Mouse (Mus musculus) liver, embryonic 11.5 days (tissue): Measurements from ENCODE around the gene Cep78. TPM values are rescaled to one million over a fixed set of nuclear protein-coding genes. Genes with fewer than 3 reads are reported as not detected.
A peak's percentile ranks its signal among the peaks of the same experiment; 100 is the strongest.
"Not testable (repeated sequence)": the region's sequence is repeated elsewhere in the genome, so short reads cannot be mapped to it uniquely, and the experiment has no call there.

ENCODE experiments used
- ATAC-seq: fragments of 200-750 bp; cut with Nextera tagmentation; replicated peaks from 2 replicates; pipeline ENCODE4 v1.8.0; 2017; ENCODE audit warnings: moderate number of reproducible peaks, mild to moderate bottlenecking, moderate TSS enrichment, moderate library complexity; ENCODE audit not compliant: low FRiP score
- DNase-seq: peaks from one replicate; pipeline ENCODE4 v3.0.0-alpha.2; 2017; ENCODE audit warnings: low spot score
- H3K27ac ChIP-seq: fragments of 300-500 bp; sonication (generic); 2 replicates; pipeline ENCODE4 v1.5.1; 2014; ENCODE audit warnings: mild to moderate bottlenecking, low read depth, low read length, control low read depth
- H3K27me3 ChIP-seq: fragments of 300-500 bp; sonication (generic); replicated peaks from 2 replicates; pipeline ENCODE4 v1.6.1; 2014; ENCODE audit warnings: low read length, mixed read lengths; ENCODE audit not compliant: control insufficient read depth, insufficient read depth
- H3K36me3 ChIP-seq: fragments of 300-500 bp; sonication (generic); 2 replicates; pipeline ENCODE4 v1.6.1; 2014; ENCODE audit warnings: mild to moderate bottlenecking, low read length, moderate library complexity, mixed read lengths; ENCODE audit not compliant: control insufficient read depth, insufficient read depth
- H3K4me1 ChIP-seq: fragments of 300-500 bp; sonication (generic); replicated peaks from 2 replicates; pipeline ENCODE4 v1.6.1; 2014; ENCODE audit warnings: low read length, mixed read lengths; ENCODE audit not compliant: control insufficient read depth, insufficient read depth
- H3K4me2 ChIP-seq: fragments of 300-500 bp; sonication (generic); 2 replicates; pipeline ENCODE4 v1.6.1; 2014; ENCODE audit warnings: mild to moderate bottlenecking, control low read depth, moderate library complexity
- H3K4me3 ChIP-seq: fragments of 300-500 bp; sonication (generic); 2 replicates; pipeline ENCODE4 v1.5.1; 2014; ENCODE audit warnings: low read depth, low read length, control low read depth
- H3K9ac ChIP-seq: fragments of 300-500 bp; sonication (generic); 2 replicates; pipeline ENCODE4 v1.6.1; 2014; ENCODE audit warnings: low read depth, low read length, control low read depth
- H3K9me3 ChIP-seq: fragments of 300-500 bp; sonication (generic); 2 replicates; pipeline ENCODE4 v1.6.1; 2016; ENCODE audit warnings: low read length, inconsistent platforms, mixed read lengths; ENCODE audit not compliant: control insufficient read depth
- WGBS: fragments of 180-500 bp; shearing (Covaris S2); extraction: QIAGEN DNeasy Blood & Tissue Kit; methylation state at CpG from one replicate; pipeline ENCODE4 v1.1.7; 2014; 5-methylcytosine and 5-hydroxymethylcytosine counted together
- polyA plus RNA-seq: library from polyadenylated mRNA; unstranded; fragments of >200 nt; fragmentation: Nextera tagmentation; extraction: Ambion mirVana; gene quantifications from 2 replicates; pipeline ENCODE4 v1.2.1, GENCODE M21; 2014

The Cep78 gene
- polyA plus RNA-seq, result 29.0 and 30.1 TPM in 2 replicates

DNA sequence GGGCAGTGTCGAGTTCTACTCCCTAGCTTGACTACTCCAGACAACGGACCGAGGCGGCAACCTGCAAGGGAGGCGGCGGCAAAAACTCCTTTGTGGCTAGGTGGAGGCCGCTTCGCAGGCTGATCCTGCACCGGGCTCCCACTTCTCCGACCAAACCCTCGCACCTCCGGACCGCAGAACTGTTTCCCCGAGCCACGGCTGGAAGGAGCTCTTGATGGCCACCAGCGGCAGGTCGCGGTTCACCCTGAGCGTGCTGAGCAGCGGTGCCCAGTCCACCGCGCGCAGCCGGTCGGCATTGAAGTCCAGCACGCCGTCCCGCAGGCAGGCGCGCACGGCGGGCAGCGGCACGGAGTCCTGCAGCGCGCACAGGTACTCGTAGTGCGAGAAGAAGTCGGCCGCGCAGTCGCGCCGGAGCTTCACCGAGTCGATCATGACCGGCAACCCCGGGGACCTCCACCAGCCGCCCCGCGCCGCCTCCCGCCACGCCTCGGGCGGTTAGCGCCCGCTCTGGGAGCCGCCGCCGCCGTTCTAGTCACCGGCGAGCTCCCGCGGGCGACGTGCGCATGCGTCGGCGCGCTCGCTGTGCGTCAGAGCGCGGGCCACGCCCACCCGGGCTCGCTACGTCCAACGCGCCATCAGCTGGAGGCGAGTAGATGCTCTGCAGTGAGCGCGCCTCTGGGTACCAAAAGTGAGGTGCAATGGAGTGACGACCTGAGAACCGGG is at the start of gene Cep78:
Gene Cep78, minus strand, starts transcription at position 541 of the 723 bp plus-strand sequence.
- Histone ChIP-seq H3K27me3 (no peaks in the 10 kb centered on the region), H3K4me2 (peak within 1 kb of the TSS; percentile 71), H3K4me1 (no peaks in the 10 kb centered on the region; the same call in none of the 2 replicates), H3K27ac (peak within 1 kb of the TSS; percentile 84), H3K36me3 (0 out of 2 replicates have a peak, but pooled peaks cover 4% of the 10 kb centered on the region), H3K9ac (peak within 1 kb of the TSS; percentile 91), H3K9me3 (no peaks in the 10 kb centered on the region), H3K4me3 (peak within 1 kb of the TSS; percentile 90)
- ATAC-seq (peak; percentile 93), DNase-seq (peak; percentile 91)
- 0% methylated on average over 88 of the region's 88 CpGs for WGBS

DNA sequence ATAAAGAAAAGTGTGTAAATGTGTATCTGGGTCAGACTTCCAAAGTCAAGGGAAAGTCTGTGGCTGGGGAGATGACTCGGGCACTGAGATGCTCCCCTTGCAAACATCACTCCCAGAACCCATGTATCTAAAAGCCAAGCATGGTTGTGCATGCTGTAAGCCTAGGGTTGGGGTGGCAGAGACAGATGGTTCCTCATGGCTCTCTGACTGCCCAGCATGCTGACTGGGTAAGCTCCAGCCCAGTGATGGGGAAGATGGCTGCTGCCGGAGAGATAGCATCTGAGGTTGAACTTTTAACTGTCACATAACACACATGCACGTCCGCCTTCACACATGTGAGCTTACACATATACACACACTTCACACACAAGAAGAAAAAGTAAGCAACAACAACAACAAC is 46.5 kb upstream of the Cep78 start:
- Histone ChIP-seq H3K9ac (no peak overlapping the region), H3K4me3 (no peak overlapping the region), H3K4me1 (no peaks in the 10 kb centered on the region), H3K9me3 (no peaks in the 10 kb centered on the region), H3K27ac (no peak overlapping the region), H3K27me3 (no peaks in the 10 kb centered on the region), H3K36me3 (no peaks in the 10 kb centered on the region), H3K4me2 (no peak overlapping the region)
- DNase-seq (no peak), ATAC-seq (no peak)
- WGBS, result 76% methylated on average over 4 of the region's 4 CpGs

DNA sequence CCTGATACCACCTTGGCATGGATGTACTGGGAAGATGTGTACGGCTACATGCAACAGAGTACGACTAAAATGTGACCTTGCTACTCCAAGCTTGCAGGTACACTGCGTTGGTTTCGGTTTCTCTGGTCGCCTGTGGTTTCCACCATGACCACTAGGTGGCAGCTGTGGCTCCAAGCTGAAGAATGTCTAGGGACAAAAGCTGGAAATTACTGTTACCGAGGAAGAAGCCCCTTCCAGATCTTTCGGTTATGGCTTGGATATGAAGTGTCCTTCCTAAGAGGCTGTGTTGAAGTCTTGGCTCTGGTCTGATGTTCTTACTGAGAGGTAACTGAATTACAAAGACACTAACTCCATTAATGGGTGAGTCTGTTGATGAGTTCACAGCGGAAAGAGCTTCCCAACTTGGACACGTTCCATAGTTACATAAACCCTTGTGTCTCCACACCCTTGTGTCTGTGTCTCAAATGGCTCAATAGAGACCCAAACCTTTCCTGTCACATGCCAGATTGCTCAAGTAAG is 44.5 kb upstream of the Cep78 start:
- H3K4me2 ChIP-seq, result peak overlapping the region; percentile 62

DNA sequence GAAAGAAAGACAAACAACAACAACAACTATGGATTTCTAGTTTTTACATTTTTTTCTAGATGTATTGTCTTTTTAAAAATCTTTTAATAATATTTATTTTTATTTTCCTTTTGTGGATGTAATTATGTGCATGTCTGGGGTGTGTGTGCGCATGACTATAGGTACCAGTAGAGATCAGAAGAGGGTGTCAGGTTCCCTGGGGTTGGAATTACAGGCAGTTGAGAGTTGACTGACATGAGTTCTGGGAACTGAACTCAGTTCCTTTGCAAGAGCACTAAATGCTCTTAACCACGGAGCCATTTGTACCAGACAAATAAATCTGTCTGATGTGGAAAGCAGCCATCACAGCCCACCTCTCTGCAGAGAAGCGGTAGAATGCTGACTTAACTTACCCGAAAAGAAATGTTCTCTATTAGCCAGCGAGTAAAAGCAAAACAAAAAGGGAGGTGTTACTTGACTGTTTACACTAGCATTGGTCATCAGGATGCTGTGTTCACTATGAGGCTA is 44.0 kb upstream of the Cep78 start:
- no peak overlapping the region for H3K27ac ChIP-seq
- H3K9ac ChIP-seq, result peak overlapping the region; percentile 56; the same call in 1 of the 2 replicates
- no peaks in the 10 kb centered on the region for H3K27me3 ChIP-seq
- DNase-seq (no peak), ATAC-seq (no peak)
- H3K4me1 ChIP-seq, result no peaks in the 10 kb centered on the region
- no peaks in the 10 kb centered on the region for H3K9me3 ChIP-seq
- 43% methylated on average over 5 of the region's 5 CpGs for WGBS
- peak overlapping the region; percentile 47 for H3K4me3 ChIP-seq
- no peaks in the 10 kb centered on the region for H3K36me3 ChIP-seq
- peak overlapping the region; percentile 62 for H3K4me2 ChIP-seq

More for the DNA sequence above, 44.5 kb upstream of the Cep78 start:
- not testable (repeated sequence) for H3K36me3 ChIP-seq, H3K4me1 ChIP-seq, H3K27me3 ChIP-seq, H3K27ac ChIP-seq, H3K9me3 ChIP-seq
- peak overlapping the region; percentile 47 for H3K4me3 ChIP-seq
- ATAC-seq, result peak; percentile 67
- WGBS, result 28% methylated on average over 7 of the region's 9 CpGs
- H3K9ac ChIP-seq, result peak overlapping the region; percentile 56; the same call in 1 of the 2 replicates
- peak; percentile 41 for DNase-seq

DNA sequence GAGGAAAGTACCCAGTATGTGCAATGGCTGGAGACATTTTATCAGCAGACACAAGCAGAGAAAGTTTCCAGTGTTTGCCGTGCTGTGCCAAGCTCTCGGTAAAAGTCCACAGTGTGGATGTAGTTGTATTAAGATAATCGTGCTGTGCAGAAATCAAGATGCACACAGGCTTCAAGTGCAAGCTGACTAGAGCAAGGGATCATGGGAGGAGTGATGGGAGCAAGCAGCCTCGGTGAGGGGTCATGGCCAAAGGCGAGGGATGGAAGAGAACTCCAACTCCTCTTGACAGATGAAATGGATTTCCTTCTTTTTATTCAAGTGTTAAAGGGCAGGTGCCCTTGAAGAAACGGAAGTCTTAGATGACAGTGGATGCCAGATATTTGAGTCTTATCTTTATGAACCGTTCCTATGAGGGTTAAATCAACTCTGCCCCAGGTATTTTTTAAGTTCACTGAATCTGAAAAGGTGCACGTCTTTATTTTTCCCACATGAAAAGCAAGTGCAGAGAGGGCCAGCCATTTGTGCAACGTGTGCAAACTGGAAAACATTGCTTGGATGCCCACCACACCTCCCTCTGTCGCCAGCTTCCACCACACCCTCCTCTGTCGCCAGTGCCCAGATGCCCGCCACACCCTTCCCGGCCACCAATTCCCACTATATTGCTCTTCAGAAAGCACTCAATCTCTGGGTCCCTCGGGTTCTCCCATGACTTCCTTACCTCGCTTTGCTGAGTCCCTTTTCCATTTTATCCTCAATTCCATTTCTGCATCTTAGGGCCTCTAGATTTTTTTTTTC is 43.3 kb upstream of the Cep78 start:
- Histone ChIP-seq H3K4me3 (no peak overlapping the region), H3K9me3 (no peaks in the 10 kb centered on the region), H3K4me2 (no peak overlapping the region), H3K36me3 (no peaks in the 10 kb centered on the region), H3K9ac (no peak overlapping the region), H3K27me3 (no peaks in the 10 kb centered on the region), H3K27ac (no peak overlapping the region), H3K4me1 (no peaks in the 10 kb centered on the region)
- WGBS, result 77% methylated on average over 15 of the region's 15 CpGs
- DNase-seq (no peak), ATAC-seq (no peak)

DNA sequence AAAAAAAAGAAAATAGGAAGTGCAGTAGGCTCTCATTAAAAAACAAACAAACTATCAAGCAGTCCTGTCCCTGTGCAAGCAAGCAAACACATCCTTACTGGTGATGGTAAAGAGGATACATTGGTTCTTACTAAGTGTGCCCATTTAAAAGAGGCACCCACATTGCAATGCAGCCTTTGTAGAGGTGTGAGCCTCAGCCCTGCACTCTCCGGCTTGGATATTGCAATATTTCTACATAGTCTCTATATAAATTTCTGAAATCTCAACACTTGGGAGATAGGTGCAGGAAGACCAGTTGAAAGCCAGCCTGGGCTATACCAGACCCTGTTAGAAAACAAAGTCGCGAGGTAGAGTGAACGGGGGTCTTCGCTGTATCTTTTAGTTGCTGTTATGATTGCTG is 41.5 kb upstream of the Cep78 start:
- DNase-seq, result no peak
- Histone ChIP-seq H3K36me3 (no peaks in the 10 kb centered on the region), H3K4me3 (no peak overlapping the region), H3K27ac (no peak overlapping the region), H3K4me1 (no peaks in the 10 kb centered on the region), H3K9ac (no peak overlapping the region), H3K27me3 (no peaks in the 10 kb centered on the region), H3K9me3 (no peaks in the 10 kb centered on the region), H3K4me2 (no peak overlapping the region)
- WGBS, result 88% methylated on average over 5 of the region's 5 CpGs
- ATAC-seq, result no peak

DNA sequence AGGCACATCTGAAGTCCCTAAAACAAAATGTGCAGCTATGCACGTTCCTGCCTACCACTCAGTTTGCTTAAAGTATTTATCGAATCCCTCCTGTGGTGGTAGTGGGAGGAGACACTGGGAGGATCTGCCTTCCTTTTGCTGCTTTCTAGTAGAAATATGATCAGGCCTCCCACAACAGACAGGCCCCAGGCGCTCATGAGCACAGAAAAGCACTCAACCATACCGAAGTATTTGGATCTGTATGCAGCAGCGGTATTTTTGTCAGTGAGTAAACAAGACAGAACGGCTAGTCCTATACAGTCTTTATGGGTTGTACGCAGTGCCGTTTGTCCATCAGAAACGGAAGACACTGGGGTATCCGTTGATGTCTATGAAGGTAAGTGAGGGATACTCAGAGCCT is 37.4 kb upstream of the Cep78 start:
- Histone ChIP-seq H3K27me3 (no peaks in the 10 kb centered on the region), H3K9me3 (no peaks in the 10 kb centered on the region), H3K4me3 (no peak overlapping the region), H3K27ac (no peak overlapping the region), H3K9ac (no peak overlapping the region), H3K4me1 (no peaks in the 10 kb centered on the region), H3K4me2 (no peak overlapping the region), H3K36me3 (no peaks in the 10 kb centered on the region)
- 74% methylated on average over 10 of the region's 10 CpGs for WGBS
- ATAC-seq (no peak), DNase-seq (no peak)

DNA sequence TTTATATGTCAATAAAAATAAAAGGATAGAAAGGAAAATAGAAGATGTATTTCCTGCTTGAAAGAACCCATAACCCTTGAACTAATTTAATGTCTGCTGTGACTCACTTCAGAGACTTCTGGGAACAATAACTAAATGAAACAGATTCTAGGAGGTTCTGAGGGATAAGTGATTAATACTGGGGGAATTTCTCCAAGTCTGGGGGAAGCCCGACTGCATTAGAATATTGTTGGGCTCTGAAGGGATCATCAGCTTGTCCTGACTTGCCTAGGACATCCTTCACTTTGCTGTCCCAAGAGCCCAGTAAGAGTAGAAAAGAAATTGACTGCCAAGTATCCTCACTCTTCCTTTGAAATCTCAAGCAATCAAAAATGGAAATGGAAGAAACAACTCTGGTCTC is 31.4 kb upstream of the Cep78 start:
- Histone ChIP-seq H3K27me3 (no peaks in the 10 kb centered on the region), H3K9ac (no peak overlapping the region), H3K4me2 (no peak overlapping the region), H3K9me3 (no peaks in the 10 kb centered on the region), H3K4me3 (no peak overlapping the region), H3K36me3 (no peaks in the 10 kb centered on the region), H3K27ac (no peak overlapping the region), H3K4me1 (no peaks in the 10 kb centered on the region)
- ATAC-seq (no peak), DNase-seq (no peak)
- 70% methylated on average over 1 of the region's 1 CpGs for WGBS
